Mouse (Mus musculus): ENCODE measurements around the gene Zic5.

DNA sequence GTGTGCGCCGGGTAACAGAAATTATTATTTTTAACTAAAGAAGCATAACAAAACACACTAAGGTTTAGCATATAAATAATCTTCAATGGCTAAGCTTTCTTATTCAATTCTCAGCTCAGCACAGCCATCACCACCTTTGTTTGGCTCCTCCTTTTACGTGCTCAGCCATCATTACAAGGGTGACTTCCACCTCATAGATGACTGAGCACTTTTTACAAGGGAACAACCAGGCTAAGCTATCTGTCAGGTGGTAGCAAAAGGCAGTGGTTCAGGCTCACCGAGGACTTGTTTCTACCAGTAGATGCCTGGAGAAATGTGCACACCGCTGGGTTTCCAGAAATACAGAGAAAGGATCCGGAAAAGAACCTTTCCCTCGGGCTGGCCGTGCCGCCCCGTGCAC lies 31.4 kb downstream of the Zic5 start:
- TF ChIP-seq CTCF (IDR thresholded peaks at IDR 0.05; ENCODE audit: extremely low read depth, insufficient read depth, insufficient read length, insufficient replicate concordance), result no peak
- TF ChIP-seq POLR2A (IDR thresholded peaks at IDR 0.05; ENCODE audit: low read depth, low read length), result no peak

All from spleen, adult 2 months (tissue).